Mouse (Mus musculus): ENCODE measurements around the gene Ica1. TPM values are rescaled to one million over a fixed set of nuclear protein-coding genes. Genes with fewer than 3 reads are reported as not detected.

The Ica1 gene
- polyA plus RNA-seq, 1 experiment from 2014 or later: 15.6 TPM

GRCm38 (mm10) chr6:8740092-8740491, 38.2 kb downstream of the Ica1 start:
- no peak overlapping the region for H3K4me3 ChIP-seq
- 32% methylated on average over 2 of the region's 2 CpGs for WGBS
- H3K4me1 ChIP-seq: no peaks in the 10 kb centered on the region
- H3K9ac ChIP-seq: no peak overlapping the region
- no peaks in the 10 kb centered on the region for H3K9me3 ChIP-seq
- no peaks in the 10 kb centered on the region for H3K27me3 ChIP-seq
- H3K36me3 ChIP-seq: no peaks in the 10 kb centered on the region
- H3K4me2 ChIP-seq: no peak overlapping the region
- ATAC-seq (ENCODE audit: insufficient number of reproducible peaks, low FRiP score, low TSS enrichment, low read depth): no peak
- no peak overlapping the region for H3K27ac ChIP-seq

- WGBS: 72% methylated on average over 4 of the region's 4 CpGs
- Histone ChIP-seq H3K9me3 (no peaks in the 10 kb centered on the region), H3K4me1 (no peaks in the 10 kb centered on the region), H3K4me2 (no peak overlapping the region), H3K36me3 (no peaks in the 10 kb centered on the region), H3K27me3 (no peaks in the 10 kb centered on the region), H3K27ac (no peak overlapping the region), H3K9ac (no peak overlapping the region), H3K4me3 (no peak overlapping the region)
- no peak for ATAC-seq (ENCODE audit: insufficient number of reproducible peaks, low FRiP score, low TSS enrichment, low read depth)
Measured at GRCm38 (mm10) chr6:8738396-8738795, 39.9 kb downstream of the Ica1 start.

- no peak overlapping the region for H3K9ac ChIP-seq
- no peak for ATAC-seq (ENCODE audit: insufficient number of reproducible peaks, low FRiP score, low TSS enrichment, low read depth)
- no peak overlapping the region for H3K4me2 ChIP-seq
- no peak overlapping the region for H3K4me3 ChIP-seq
- H3K36me3 ChIP-seq: no peaks in the 10 kb centered on the region
- peaks cover 5% of the 10 kb centered on the region; the same call in 1 of the 2 replicates for H3K4me1 ChIP-seq
- no peaks in the 10 kb centered on the region for H3K9me3 ChIP-seq
- H3K27me3 ChIP-seq: no peaks in the 10 kb centered on the region
- H3K27ac ChIP-seq: no peak overlapping the region
Measured at GRCm38 (mm10) chr6:8736493-8736820, 41.8 kb downstream of the Ica1 start.

GRCm38 (mm10) chr6:8735657-8736492, 42.4 kb downstream of the Ica1 start:
- Histone ChIP-seq H3K36me3 (no peaks in the 10 kb centered on the region), H3K4me3 (no peak overlapping the region), H3K4me2 (no peak overlapping the region), H3K9me3 (no peaks in the 10 kb centered on the region), H3K27ac (no peak overlapping the region), H3K9ac (no peak overlapping the region), H3K4me1 (peaks cover 5% of the 10 kb centered on the region; the same call in 1 of the 2 replicates), H3K27me3 (no peaks in the 10 kb centered on the region)
- no peak for ATAC-seq (ENCODE audit: insufficient number of reproducible peaks, low FRiP score, low TSS enrichment, low read depth)
- WGBS: 47% methylated on average over 8 of the region's 8 CpGs

GRCm38 (mm10) chr6:8735044-8735443, 43.2 kb downstream of the Ica1 start:
- WGBS: 57% methylated on average over 3 of the region's 3 CpGs
- H3K27ac ChIP-seq: no peak overlapping the region

GRCm38 (mm10) chr6:8732492-8732891, 45.8 kb downstream of the Ica1 start:
- Histone ChIP-seq H3K27me3 (no peaks in the 10 kb centered on the region), H3K4me1 (peaks cover 5% of the 10 kb centered on the region; the same call in 1 of the 2 replicates), H3K9ac (no peak overlapping the region), H3K36me3 (no peaks in the 10 kb centered on the region), H3K27ac (no peak overlapping the region), H3K4me2 (no peak overlapping the region), H3K4me3 (no peak overlapping the region), H3K9me3 (no peaks in the 10 kb centered on the region)
- WGBS: 25% methylated on average over 5 of the region's 5 CpGs
- no peak for ATAC-seq (ENCODE audit: insufficient number of reproducible peaks, low FRiP score, low TSS enrichment, low read depth)

More at GRCm38 (mm10) chr6:8735044-8735443, 43.2 kb downstream of the Ica1 start:
- no peaks in the 10 kb centered on the region for H3K9me3 ChIP-seq
- H3K27me3 ChIP-seq: no peaks in the 10 kb centered on the region
- no peaks in the 10 kb centered on the region for H3K36me3 ChIP-seq
- no peak for ATAC-seq (ENCODE audit: insufficient number of reproducible peaks, low FRiP score, low TSS enrichment, low read depth)
- no peak overlapping the region for H3K9ac ChIP-seq
- H3K4me3 ChIP-seq: no peak overlapping the region
- peaks cover 5% of the 10 kb centered on the region; the same call in 1 of the 2 replicates for H3K4me1 ChIP-seq
- H3K4me2 ChIP-seq: no peak overlapping the region

- no peak overlapping the region for H3K27ac ChIP-seq
- H3K9ac ChIP-seq: no peak overlapping the region
Measured at GRCm38 (mm10) chr6:8731656-8732191, 46.6 kb downstream of the Ica1 start.

GRCm38 (mm10) chr6:8730433-8730832, 47.9 kb downstream of the Ica1 start:
- 82% methylated on average over 2 of the region's 2 CpGs for WGBS
- no peak overlapping the region for H3K4me2 ChIP-seq
- no peak overlapping the region for H3K4me3 ChIP-seq

More at GRCm38 (mm10) chr6:8731656-8732191, 46.6 kb downstream of the Ica1 start:
- Histone ChIP-seq H3K36me3 (no peaks in the 10 kb centered on the region), H3K4me2 (no peak overlapping the region), H3K27me3 (no peaks in the 10 kb centered on the region), H3K4me1 (peaks cover 5% of the 10 kb centered on the region; the same call in 1 of the 2 replicates), H3K4me3 (no peak overlapping the region), H3K9me3 (no peaks in the 10 kb centered on the region)
- 24% methylated on average over 4 of the region's 4 CpGs for WGBS
- ATAC-seq (ENCODE audit: insufficient number of reproducible peaks, low FRiP score, low TSS enrichment, low read depth): no peak

GRCm38 (mm10) chr6:8727806-8728205, 50.5 kb downstream of the Ica1 start:
- 87% methylated on average over 8 of the region's 8 CpGs for WGBS
- Histone ChIP-seq H3K4me1 (peaks cover 5% of the 10 kb centered on the region; the same call in 1 of the 2 replicates), H3K4me3 (no peak overlapping the region), H3K9ac (no peak overlapping the region), H3K27me3 (no peaks in the 10 kb centered on the region), H3K9me3 (no peaks in the 10 kb centered on the region), H3K4me2 (no peak overlapping the region), H3K36me3 (no peaks in the 10 kb centered on the region), H3K27ac (no peak overlapping the region)
- ATAC-seq (ENCODE audit: insufficient number of reproducible peaks, low FRiP score, low TSS enrichment, low read depth): no peak

More at GRCm38 (mm10) chr6:8730433-8730832, 47.9 kb downstream of the Ica1 start:
- ATAC-seq (ENCODE audit: insufficient number of reproducible peaks, low FRiP score, low TSS enrichment, low read depth): no peak
- H3K36me3 ChIP-seq: no peaks in the 10 kb centered on the region
- no peak overlapping the region for H3K9ac ChIP-seq
- H3K9me3 ChIP-seq: no peaks in the 10 kb centered on the region
- H3K4me1 ChIP-seq: peaks cover 5% of the 10 kb centered on the region; the same call in 1 of the 2 replicates
- H3K27ac ChIP-seq: no peak overlapping the region
- H3K27me3 ChIP-seq: no peaks in the 10 kb centered on the region

GRCm38 (mm10) chr6:8725610-8726009, 52.7 kb downstream of the Ica1 start:
- 71% methylated on average over 1 of the region's 1 CpGs for WGBS
- no peaks in the 10 kb centered on the region for H3K36me3 ChIP-seq
- H3K4me3 ChIP-seq: no peak overlapping the region
- H3K27ac ChIP-seq: no peak overlapping the region
- no peak overlapping the region for H3K9ac ChIP-seq
- H3K27me3 ChIP-seq: no peaks in the 10 kb centered on the region
- H3K4me2 ChIP-seq: no peak overlapping the region
- H3K9me3 ChIP-seq: no peaks in the 10 kb centered on the region
- ATAC-seq (ENCODE audit: insufficient number of reproducible peaks, low FRiP score, low TSS enrichment, low read depth): no peak
- no peaks in the 10 kb centered on the region for H3K4me1 ChIP-seq

- Histone ChIP-seq H3K4me2 (no peak overlapping the region), H3K4me1 (no peaks in the 10 kb centered on the region), H3K27me3 (no peaks in the 10 kb centered on the region), H3K27ac (no peak overlapping the region), H3K9me3 (no peaks in the 10 kb centered on the region), H3K9ac (no peak overlapping the region), H3K4me3 (no peak overlapping the region), H3K36me3 (no peaks in the 10 kb centered on the region)
- 63% methylated on average over 2 of the region's 2 CpGs for WGBS
- ATAC-seq (ENCODE audit: insufficient number of reproducible peaks, low FRiP score, low TSS enrichment, low read depth): no peak
Measured at GRCm38 (mm10) chr6:8719692-8720091, 58.6 kb downstream of the Ica1 start.

GRCm38 (mm10) chr6:8717967-8718366, 60.3 kb downstream of the Ica1 start:
- H3K4me3 ChIP-seq: no peak overlapping the region
- no peak overlapping the region for H3K4me2 ChIP-seq
- no peaks in the 10 kb centered on the region for H3K4me1 ChIP-seq
- H3K27ac ChIP-seq: no peak overlapping the region
- H3K9ac ChIP-seq: no peak overlapping the region
- WGBS: 88% methylated on average over 7 of the region's 7 CpGs
- no peak for ATAC-seq (ENCODE audit: insufficient number of reproducible peaks, low FRiP score, low TSS enrichment, low read depth)
- H3K9me3 ChIP-seq: no peaks in the 10 kb centered on the region
- H3K27me3 ChIP-seq: no peaks in the 10 kb centered on the region
- H3K36me3 ChIP-seq: no peaks in the 10 kb centered on the region
